Mouse (Mus musculus): ENCODE measurements around the gene Pth2. TPM values are rescaled to one million over a fixed set of nuclear protein-coding genes. Genes with fewer than 3 reads are reported as not detected.

Gene Pth2
- polyA plus RNA-seq, 1 experiment, result not detected

DNA sequence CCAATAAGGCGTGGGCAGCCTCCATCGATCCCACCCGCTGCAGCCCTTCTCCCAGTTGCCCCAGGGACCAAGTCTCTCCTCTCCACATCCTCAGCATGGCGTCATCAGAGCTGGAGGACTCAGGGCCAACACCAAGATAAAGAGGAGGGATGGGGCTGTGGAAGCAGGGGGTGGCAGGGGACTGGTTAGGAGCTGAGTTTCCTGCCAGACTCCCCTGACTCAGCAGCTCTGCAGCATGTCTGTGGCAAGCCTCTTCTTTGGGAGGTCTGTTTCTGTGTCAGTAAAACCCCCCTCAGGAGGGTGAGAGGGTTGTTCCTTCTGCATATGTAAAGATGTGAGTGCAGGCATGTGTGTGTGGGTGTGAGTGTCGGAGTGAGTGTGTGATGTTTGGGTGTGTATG lies 16.2 kb downstream of the Pth2 start:
- no peak for DNase-seq (ENCODE audit: low read depth)

DNA sequence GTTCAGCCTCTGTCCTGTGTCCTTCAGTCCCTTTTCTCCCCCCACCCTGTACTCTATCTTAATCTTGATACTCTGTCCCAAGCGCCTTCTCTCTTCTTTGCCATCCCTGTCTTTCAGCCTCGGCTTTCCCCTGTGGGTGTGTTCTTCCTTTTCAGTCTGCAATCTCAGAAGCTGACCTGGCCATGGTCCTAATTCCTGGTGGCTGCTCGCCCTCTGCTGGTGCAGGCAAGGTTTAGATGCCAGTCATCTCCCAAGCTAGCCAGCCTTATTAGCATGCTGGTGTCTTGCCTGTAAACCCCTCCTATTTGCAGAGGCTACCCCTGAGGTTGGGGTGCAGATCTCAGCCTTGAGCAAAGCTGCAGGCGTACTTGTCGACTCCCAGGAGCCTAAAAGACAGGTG lies 17.6 kb downstream of the Pth2 start:
- DNase-seq (ENCODE audit: low read depth), result no peak

DNA sequence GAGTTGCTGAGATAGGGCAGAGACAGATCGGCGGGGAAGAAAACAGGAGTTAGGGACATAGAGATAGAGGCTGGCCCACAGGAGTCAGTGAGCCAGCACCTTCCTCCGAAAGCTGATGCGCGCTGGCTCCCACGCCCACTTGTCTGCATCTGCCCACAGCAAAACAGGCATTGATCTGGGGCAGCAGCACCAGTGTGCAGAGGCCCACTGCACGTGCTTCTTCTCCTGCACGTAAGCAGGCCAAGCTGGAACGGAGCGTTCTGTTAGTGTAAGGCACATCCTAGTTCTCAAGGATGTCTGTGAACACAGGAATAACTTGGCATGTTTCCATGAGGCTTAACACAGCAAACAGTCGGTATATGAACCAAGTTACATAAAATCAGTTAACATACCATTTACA lies 18.2 kb downstream of the Pth2 start:
- no peak for DNase-seq (ENCODE audit: low read depth)

DNA sequence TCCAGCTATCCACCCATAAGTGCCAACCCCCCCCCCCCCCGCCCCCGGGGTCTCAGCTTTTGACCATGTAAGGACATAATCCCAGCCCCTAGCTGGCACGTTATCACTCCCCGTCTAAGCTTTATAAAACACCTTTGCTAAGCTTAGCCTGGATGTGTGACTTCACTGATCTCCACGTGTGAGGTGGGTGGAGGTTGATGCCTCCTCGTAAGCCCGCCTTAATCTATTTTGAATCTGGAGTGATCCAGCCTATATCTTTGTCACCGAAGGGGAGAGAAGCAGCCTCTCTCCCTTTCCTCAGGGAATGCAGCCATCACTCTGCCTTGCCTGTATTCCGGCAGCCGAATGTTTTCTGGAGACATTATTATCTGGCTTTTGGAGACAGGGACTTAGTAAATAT lies 21.9 kb downstream of the Pth2 start:
- no peak for DNase-seq (ENCODE audit: low read depth)

DNA sequence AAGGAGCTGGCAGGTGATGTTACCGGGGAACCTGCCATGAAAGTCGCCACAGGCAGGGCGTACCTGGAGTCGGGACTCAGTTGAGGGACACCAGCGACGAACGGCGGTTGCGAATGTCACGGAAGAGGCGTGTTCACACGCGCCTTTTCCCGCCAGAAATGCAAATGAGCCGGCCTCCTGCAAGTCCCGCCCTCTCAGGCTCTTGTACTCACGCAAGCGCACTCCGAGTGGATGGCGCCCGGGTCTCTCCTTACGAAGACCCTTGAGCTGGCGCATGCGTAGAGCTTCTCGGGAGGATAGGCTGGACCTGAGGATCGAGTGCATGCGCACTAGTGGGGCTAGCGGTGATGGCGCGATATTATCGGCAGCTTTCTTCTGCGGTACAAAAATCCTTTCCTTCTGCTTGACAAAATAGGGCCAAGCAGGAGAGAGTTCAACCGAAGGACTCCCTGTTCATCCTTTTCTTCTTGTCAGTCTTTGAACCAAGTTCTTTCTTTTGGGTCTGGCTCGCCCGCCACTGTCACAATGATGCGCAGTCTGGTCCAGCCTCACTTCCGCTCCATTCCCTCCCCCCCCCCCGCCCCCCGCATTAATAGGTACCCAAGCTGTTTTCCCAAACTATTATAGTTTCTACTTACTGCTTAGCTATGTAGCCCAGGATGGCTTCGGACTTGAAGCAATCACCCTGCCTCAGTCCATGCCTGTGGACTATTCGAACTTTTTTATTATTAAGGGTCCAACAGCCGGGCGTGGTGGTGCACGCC lies 23.8 kb downstream of the Pth2 start, which contains the start of gene Ccdc155:
TSS of gene Ccdc155 (minus strand) at position 513 of the 764 bp plus-strand sequence.
- DNase-seq (ENCODE audit: low read depth), result no peak

DNA sequence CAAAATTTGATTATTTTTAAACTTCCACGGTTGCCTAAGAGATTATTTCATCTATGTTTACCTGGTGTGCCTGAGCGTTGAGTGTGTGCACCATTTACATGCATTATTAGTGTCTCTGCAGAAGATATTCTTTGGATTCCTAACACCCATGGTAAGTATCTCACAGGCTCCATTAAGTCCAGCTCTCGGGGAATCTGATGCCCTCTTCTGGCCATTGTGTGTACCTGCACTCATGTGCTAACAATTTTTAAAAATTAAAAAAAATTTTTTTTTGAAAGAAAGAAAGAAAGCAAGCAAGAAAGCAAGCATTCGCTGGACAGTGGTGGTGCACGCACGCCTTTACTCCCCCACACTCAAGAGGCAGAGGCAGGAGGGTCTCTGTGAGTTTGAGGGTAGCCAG lies 27.5 kb downstream of the Pth2 start:
- DNase-seq (ENCODE audit: low read depth), result no peak

DNA sequence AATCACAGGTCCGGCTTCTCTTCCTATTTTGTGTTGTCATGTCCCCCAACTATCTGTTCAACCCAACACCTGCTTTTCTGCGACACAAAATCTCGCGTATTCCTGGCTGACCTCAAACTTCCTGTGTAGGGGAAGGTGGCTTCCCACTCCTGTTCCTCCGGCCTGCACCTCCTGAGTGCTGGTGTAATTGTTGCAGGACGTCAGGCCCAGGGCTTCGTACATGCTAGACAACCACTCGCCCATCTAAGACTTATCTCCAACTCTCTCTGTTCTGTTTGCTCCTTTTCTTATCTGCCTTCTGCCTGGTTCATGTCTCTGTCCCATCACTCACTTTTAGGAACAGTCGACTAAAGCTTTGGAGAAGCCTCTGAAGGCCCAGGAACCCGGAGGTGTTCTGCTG lies 30.3 kb downstream of the Pth2 start:
- DNase-seq (ENCODE audit: low read depth), result no peak

DNA sequence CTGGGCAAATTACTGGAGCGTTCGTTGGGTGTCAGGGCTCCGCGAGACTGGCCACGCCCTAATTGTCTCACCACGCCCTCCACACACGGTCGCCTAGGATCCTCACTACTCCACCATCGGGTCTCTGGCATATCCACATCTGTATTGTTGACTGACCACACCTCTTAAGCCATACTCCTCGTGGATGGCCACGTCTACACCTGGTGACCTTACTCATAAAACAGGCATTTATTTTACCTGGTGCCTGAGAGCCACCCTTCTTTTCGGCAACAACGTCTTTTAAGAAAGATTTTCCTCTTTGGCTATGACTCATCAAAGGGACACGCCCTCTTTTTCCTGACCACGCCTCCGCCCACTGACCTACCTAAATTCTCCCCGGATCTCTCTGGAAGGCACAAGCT lies 31.1 kb downstream of the Pth2 start, which contains the start of gene Dkkl1:
TSS of gene Dkkl1 (minus strand) at position 297 of the 401 bp plus-strand sequence.
- no peak for DNase-seq (ENCODE audit: low read depth)

DNA sequence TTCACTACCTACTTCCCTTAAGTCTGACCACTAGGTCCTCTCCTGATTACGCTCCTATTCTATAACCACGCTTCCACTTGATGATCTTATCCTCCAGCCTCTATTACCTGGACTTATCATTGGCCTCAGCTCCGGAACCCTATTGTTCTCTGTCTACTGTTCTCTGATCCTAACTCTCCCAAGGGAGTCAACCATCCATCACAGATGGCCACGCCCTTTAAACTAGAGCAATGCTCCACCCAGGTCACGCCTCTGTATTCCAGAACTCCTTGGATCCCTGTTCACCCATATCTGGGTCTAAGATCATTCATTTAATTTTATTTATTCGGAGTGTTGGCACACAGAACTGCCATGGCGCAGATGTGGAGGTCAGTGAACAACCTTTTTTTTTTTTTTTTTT lies 31.6 kb downstream of the Pth2 start:
- DNase-seq (ENCODE audit: low read depth), result no peak

DNA sequence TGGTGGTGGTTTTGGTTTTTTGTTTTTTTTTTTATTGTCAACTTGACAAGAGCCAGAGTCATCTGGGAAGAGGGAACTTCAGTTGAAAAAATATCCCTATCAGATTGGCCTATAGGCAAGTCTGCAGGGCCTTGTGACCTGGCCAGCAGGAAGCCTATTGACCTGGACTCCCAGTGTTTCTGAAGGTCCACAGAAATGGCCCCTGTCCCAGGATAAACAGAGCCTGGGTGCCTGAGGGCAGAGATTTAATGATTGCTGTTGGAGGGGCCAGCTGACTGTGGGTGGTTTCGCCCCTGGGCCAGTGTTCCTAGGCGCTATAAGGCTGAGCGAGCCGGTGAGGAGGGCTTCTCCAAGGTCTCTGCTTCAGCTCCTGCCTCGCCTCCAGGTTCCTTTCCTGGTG lies 32.9 kb downstream of the Pth2 start:
- no peak for DNase-seq (ENCODE audit: low read depth)

DNA sequence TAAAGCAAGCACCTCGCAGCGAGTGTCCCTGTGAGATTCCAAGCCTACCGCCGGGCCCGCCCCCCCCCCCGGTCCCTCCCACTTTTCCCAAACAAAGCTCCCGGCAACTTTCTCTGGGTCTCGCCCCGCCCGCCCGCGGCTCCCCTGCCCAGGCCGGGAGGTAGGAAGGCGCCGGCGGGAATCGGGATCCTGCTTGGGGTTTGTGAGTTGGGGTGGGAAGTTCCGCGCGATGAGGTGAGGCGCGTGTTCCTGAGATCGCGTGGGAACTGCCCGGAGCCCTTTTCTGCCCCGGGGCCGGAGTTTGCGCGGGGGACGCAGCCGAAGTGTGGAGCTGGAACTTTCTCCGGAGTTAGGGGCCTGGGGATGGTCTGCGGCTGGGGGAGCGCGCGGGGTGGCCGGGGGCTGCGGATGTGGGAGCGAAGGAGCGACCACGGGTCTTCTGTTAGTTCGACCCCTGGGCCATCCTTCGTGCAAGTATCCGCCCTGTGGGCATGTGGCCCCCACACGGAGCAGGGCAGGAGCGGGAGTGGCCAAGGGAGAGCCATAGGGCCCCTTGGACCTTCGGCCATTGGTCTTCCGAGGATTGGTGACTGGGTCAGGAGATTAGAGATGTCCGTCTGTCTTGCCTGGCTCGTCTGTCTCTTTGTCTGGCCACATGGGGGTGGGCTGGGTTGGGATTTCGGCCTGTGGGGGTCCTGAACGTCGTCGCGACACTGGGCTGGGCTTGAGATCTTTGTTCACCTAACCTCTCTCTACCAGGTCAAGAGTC lies 35.1 kb downstream of the Pth2 start, which contains the start of gene Tead2:
TSS of gene Tead2 (plus strand) at position 81 of the 769 bp plus-strand sequence.
- no peak for DNase-seq (ENCODE audit: low read depth)

DNA sequence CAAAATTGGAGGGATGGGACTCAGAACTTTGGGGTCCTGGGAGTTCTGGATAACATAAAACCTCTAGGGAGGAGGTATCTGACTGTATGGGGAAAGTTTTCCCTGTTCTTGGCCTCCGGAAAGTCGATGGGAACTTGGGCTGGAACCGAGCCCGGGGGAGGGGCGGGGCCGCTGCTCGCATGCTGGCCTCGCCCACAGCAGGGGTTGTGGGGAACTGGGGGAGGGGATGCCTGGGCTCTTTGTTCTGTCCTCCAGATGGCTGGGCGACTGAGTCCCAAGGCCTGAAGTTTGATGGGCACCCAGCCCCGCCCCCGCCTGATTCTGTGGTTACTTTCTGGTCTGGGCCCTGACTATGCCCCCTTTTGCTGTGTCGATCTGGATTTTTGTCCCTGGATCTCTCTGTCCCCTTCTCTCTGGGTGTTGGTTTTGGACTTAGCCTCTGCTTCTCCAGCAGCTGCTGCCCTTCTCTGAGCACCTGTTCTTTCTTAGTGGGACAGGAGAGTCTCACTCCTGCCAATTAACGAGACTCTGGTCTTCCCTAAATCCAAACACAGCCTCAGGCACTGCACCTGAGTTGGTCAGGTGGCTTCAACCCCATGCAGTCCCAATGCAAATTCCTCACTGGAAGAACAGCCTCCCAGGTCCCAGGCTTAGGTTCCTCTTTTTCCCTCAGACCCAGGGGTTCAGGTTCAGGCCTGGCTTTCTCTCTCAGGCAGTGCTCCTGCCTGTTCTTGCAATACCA lies 35.8 kb downstream of the Pth2 start:
- no peak for DNase-seq (ENCODE audit: low read depth)

DNA sequence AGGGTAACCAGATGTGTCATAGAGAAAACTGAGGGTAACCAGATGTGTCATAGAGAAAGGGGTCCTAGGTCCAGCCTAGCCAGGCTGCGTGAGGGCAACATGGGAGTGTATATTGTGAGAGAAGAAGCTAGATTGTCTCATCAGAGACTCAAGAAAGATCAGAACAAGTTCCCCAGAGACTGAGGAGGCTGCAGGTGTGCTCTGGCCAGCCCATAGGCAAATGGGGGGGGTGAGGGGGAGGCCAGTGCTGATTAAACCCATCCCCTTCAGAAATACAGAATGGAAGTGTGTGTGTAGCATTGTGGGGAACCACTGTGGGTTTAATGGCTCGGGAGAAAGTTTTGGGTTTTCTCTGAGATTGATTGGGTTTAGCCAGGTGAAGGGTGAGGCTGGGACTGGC lies 40.9 kb downstream of the Pth2 start:
- DNase-seq (ENCODE audit: low read depth), result no peak

DNA sequence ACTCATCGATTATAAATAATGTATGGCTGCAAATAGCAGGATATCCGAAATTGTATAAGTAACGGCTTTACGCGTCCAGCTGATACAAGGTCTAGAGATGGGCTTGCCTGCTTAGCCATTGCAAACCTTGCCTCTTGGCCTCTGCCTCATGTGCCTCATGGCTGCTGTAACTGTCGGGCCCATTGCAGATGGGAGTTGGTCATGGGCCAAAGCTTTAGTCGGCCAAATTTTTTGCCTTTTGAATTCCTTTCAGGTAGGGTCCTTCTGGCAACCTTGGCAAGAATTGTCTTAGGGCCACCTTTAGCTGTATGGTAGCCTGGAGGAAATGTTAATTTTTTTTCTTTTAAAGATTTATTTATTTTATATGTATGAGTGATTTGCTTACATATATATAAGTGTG lies 44.0 kb downstream of the Pth2 start:
- no peak for DNase-seq (ENCODE audit: low read depth)

DNA sequence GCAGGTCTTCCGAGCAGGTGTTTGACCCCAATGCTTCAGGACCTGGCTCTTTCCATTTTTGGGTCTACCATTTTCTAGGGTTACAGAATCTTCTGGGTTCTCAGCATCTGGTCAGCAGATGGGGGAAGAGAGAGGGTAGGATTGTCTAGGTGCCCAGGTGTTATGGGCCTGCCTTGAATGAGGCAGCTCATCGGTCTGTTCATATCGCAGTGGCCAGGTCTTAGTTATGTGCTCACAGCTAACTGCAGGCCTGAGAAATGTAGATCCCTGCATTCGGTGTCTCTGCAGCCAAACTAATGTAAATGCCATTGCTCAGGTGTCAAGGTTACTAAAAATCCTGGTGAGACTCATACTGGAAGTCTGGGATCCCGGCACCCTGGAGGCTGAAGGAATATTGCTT lies 45.6 kb downstream of the Pth2 start:
- no peak for DNase-seq (ENCODE audit: low read depth)

DNA sequence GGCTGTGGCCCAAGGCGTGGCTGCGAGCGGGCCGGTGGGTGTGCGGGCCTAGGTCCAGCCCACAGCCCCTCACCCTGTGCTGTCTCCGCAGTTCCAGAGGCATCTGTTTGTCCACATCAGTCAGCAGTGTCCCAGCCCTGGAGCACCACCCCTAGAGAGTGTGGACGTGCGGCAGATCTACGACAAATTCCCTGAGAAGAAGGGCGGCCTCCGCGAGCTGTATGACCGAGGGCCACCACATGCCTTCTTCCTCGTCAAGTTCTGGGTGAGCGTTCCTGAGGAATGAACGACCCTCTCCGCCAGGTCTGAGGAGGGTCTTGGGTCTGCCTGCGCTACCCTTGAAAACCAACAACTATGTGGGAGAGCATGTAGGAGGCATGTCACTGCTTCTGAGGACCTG lies 47.8 kb downstream of the Pth2 start:
- DNase-seq (ENCODE audit: low read depth), result no peak

DNA sequence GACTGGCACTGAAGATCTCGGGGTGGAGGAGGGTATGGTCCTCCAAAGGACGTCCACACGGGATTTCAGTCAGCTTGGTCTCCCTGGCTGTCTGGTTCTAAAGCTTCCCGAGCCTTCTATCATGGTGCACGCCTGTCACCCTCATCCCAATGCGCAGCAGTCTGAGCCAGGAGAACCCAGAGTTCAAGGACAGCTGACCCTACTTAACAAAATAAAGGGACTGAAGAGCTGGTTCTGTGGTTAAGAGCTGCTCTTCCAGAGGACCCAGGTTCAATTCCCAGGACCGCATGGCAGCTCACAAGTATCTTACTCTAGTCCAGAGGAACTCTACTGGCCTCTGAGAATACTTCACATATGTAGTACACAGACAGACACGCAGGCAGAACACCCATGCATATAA lies 48.3 kb downstream of the Pth2 start:
- DNase-seq (ENCODE audit: low read depth), result no peak

DNA sequence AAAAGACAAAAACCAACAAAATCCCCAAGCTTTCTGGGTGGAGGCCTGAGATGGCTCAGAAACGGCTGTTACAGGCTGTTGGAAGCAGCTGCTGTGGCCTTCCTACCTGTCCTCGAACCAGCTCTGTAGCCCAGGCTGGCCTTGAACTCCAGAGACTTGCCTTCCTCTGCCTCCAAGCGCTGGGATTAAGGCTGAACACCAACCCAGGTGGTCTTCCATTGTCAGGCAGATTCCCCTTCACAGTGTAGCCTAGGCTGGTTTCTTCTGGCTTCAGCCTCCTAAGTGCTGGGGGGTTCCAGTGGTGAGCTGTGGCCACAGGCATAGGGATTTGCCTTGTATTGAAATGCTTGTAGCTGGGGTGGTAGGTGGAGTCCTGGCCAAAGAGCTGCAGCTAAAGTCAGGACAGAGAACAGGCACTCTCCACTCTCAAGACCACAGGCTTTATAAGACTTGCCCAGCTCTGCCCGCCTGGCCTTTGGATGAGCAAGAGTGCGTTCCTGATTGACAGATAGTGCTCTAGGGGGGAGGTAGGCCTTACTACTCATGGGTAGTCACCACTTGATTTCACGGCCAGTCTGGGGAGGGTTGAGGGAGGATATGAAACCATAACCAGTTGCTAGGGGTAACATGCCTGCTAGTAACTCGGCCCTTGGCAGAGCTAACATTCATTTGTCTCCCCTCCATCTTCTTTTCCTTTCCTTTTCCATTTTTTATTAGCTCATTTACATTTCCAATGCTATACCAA lies 48.8 kb downstream of the Pth2 start:
- no peak for DNase-seq (ENCODE audit: low read depth)

DNA sequence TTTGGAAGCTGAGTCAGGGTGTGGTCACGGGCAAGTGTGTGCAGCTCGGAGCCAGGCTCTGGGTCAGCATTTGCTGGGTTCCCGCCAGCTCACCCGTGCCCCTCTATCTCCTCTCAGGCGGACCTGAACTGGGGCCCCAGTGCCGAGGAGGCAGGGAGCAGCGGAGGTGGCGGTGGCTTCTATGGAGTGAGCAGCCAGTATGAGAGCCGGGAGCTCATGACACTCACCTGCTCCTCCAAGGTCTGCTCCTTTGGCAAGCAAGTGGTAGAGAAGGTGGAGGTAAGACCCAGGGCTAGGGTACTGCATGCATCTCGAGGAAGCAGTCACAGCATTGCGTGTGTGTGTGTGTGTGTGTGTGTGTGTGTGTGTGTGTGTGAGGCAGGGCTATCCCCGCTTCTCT lies 50.4 kb downstream of the Pth2 start:
- DNase-seq (ENCODE audit: low read depth), result no peak

Data from gonadal fat pad, adult 2 months (tissue).